Mouse (Mus musculus) thymus, adult 18-20 months (tissue): Measurements from ENCODE around the gene Acod1.
A peak's percentile ranks its signal among the peaks of the same experiment; 100 is the strongest.

ENCODE experiments used
- DNase-seq, 2 experiments: peaks; one replicate each; pipeline ENCODE4 v3.0.0; 2022; ENCODE audit warnings: mixed read lengths in 2 of 2

Acod1 gene

GRCm38 (mm10) chr14:103073825-103074224, 27.0 kb downstream of the Acod1 start:
- DNase-seq, result no peak

GRCm38 (mm10) chr14:103075166-103075565, 28.4 kb downstream of the Acod1 start:
- DNase-seq, result no peak

- DNase-seq, result no peak
These were observed 30.7 kb downstream of the Acod1 start for GRCm38 (mm10) chr14:103077272-103078005.

GRCm38 (mm10) chr14:103078006-103078912, 31.5 kb downstream of the Acod1 start:
- DNase-seq, result no peak

GRCm38 (mm10) chr14:103079209-103079977, 32.6 kb downstream of the Acod1 start:
- no peak for DNase-seq

- DNase-seq, result no peak
These were observed 39.2 kb downstream of the Acod1 start for GRCm38 (mm10) chr14:103085840-103086533.

GRCm38 (mm10) chr14:103086671-103087324, 40.0 kb downstream of the Acod1 start:
- no peak for DNase-seq

GRCm38 (mm10) chr14:103087846-103088245, 41.1 kb downstream of the Acod1 start:
- no peak for DNase-seq

GRCm38 (mm10) chr14:103088624-103089023, 41.8 kb downstream of the Acod1 start:
- DNase-seq, result peak in 1 of 2 experiments; percentile 15

- DNase-seq, result no peak
These were observed 46.5 kb downstream of the Acod1 start for GRCm38 (mm10) chr14:103093236-103093635.

GRCm38 (mm10) chr14:103093670-103094069, 46.9 kb downstream of the Acod1 start:
- DNase-seq, result no peak

- no peak for DNase-seq
These were observed 48.3 kb downstream of the Acod1 start for GRCm38 (mm10) chr14:103095036-103095435.

- DNase-seq, result no peak
These were observed 49.0 kb downstream of the Acod1 start for GRCm38 (mm10) chr14:103095826-103096225.

GRCm38 (mm10) chr14:103096621-103097020, 49.8 kb downstream of the Acod1 start:
- no peak for DNase-seq

- no peak for DNase-seq
These were observed 51.4 kb downstream of the Acod1 start for GRCm38 (mm10) chr14:103098213-103098586.

GRCm38 (mm10) chr14:103098587-103099235, 51.9 kb downstream of the Acod1 start:
- DNase-seq, result peak; percentile 70 to 72

- peak; percentile 79 to 87 for DNase-seq
These were observed 52.6 kb downstream of the Acod1 start, which contains the start of gene Fbxl3 for GRCm38 (mm10) chr14:103099238-103099933. Gene Fbxl3, minus strand, starts transcription at chr14:103099566.

- DNase-seq, result no peak
These were observed 53.5 kb downstream of the Acod1 start for GRCm38 (mm10) chr14:103100296-103100695.

GRCm38 (mm10) chr14:103101171-103101570, 54.4 kb downstream of the Acod1 start:
- DNase-seq, result no peak

GRCm38 (mm10) chr14:103102246-103102645, 55.5 kb downstream of the Acod1 start:
- DNase-seq, result no peak
